Mouse (Mus musculus) embryonic facial prominence, embryonic 11.5 days (tissue): Measurements from ENCODE around the gene Atp8a1. TPM values are rescaled to one million over a fixed set of nuclear protein-coding genes. Genes with fewer than 3 reads are reported as not detected.

Experiments used
- ATAC-seq: fragments of 200-750 bp; cut with Nextera tagmentation; replicated peaks from 2 replicates; pipeline ENCODE4 v1.8.0; 2017; ENCODE audit warnings: low read depth; ENCODE audit not compliant: insufficient number of reproducible peaks, low FRiP score, low TSS enrichment
- DNase-seq: peaks from one replicate; pipeline ENCODE4 v3.0.0-alpha.2; 2015; ENCODE audit warnings: low spot score
- H3K27ac ChIP-seq: fragments of 300-500 bp; sonication (generic); replicated peaks from 2 replicates; pipeline ENCODE4 v1.5.1; 2014; ENCODE audit warnings: mild to moderate bottlenecking, low read depth, low read length, control low read depth
- H3K27me3 ChIP-seq: fragments of 300-500 bp; sonication (generic); 2 replicates; pipeline ENCODE4 v1.6.1; 2014; ENCODE audit warnings: mild to moderate bottlenecking, low read length, moderate library complexity, mixed read lengths; ENCODE audit not compliant: control insufficient read depth, insufficient read depth
- H3K36me3 ChIP-seq: fragments of 300-500 bp; sonication (generic); replicated peaks from 2 replicates; pipeline ENCODE4 v1.6.1; 2014; ENCODE audit warnings: low read depth, mild to moderate bottlenecking, low read length, moderate library complexity, mixed read lengths; ENCODE audit not compliant: control insufficient read depth, insufficient read depth
- H3K4me1 ChIP-seq: fragments of 300-500 bp; sonication (generic); 2 replicates; pipeline ENCODE4 v1.6.1; 2014; ENCODE audit warnings: low read length, mixed read lengths; ENCODE audit not compliant: control insufficient read depth, insufficient read depth
- H3K4me2 ChIP-seq: fragments of 300-500 bp; sonication (generic); 2 replicates; pipeline ENCODE4 v1.6.1; 2014; ENCODE audit warnings: low read depth, mild to moderate bottlenecking, control low read depth, low read length, moderate library complexity
- H3K4me3 ChIP-seq: fragments of 300-500 bp; sonication (generic); 2 replicates; pipeline ENCODE4 v1.5.1; 2014; ENCODE audit warnings: low read depth, low read length, control low read depth
- H3K9ac ChIP-seq: fragments of 300-500 bp; sonication (generic); replicated peaks from 2 replicates; pipeline ENCODE4 v1.6.1; 2014; ENCODE audit warnings: mild to moderate bottlenecking, control low read depth, low read length
- H3K9me3 ChIP-seq: fragments of 300-500 bp; sonication (generic); replicated peaks from 2 replicates; pipeline ENCODE4 v1.6.1; 2016; ENCODE audit warnings: mild to moderate bottlenecking, low read length, inconsistent platforms, mixed read lengths; ENCODE audit not compliant: control insufficient read depth
- WGBS: fragments of 180-500 bp; shearing (Covaris S2); extraction: QIAGEN DNeasy Blood & Tissue Kit; methylation state at CpG from one replicate; pipeline ENCODE4 v1.1.7; 2014; 5-methylcytosine and 5-hydroxymethylcytosine counted together
- polyA plus RNA-seq: library from polyadenylated mRNA; unstranded; fragments of >200 nt; fragmentation: Nextera tagmentation; extraction: Ambion mirVana; gene quantifications from 2 replicates; pipeline ENCODE4 v1.2.1, GENCODE M21; 2014

Gene Atp8a1
- polyA plus RNA-seq, 1 experiment from 2014 or later, result 14.9 TPM

GRCm38 (mm10) chr5:67646756-67647529 is 200.3 kb downstream of the Atp8a1 start:
- Histone ChIP-seq H3K36me3 (no peaks in the 10 kb centered on the region), H3K9me3 (no peaks in the 10 kb centered on the region), H3K4me2 (0 out of 2 replicates have a peak overlapping the region, but pooled peaks have one; percentile 13), H3K27ac (no peak overlapping the region), H3K9ac (no peak overlapping the region), H3K4me1 (no peaks in the 10 kb centered on the region), H3K27me3 (no peaks in the 10 kb centered on the region), H3K4me3 (no peak overlapping the region)
- 53% methylated on average over 20 of the region's 20 CpGs for WGBS
- DNase-seq (peak; percentile 68), ATAC-seq (no peak)

- ATAC-seq (no peak), DNase-seq (no peak)
- Histone ChIP-seq H3K4me3 (no peak overlapping the region), H3K36me3 (no peaks in the 10 kb centered on the region), H3K4me2 (no peak overlapping the region), H3K27me3 (no peaks in the 10 kb centered on the region), H3K4me1 (no peaks in the 10 kb centered on the region; the same call in 1 of the 2 replicates), H3K9ac (no peak overlapping the region), H3K9me3 (no peaks in the 10 kb centered on the region), H3K27ac (no peak overlapping the region)
- 91% methylated on average over 5 of the region's 5 CpGs for WGBS
Observed at GRCm38 (mm10) chr5:67643537-67644255, 203.5 kb downstream of the Atp8a1 start.

GRCm38 (mm10) chr5:67641406-67642120 is 205.7 kb downstream of the Atp8a1 start:
- peak; percentile 53 for DNase-seq
- Histone ChIP-seq H3K4me3 (no peak overlapping the region), H3K27me3 (no peaks in the 10 kb centered on the region), H3K4me2 (no peak overlapping the region), H3K4me1 (no peaks in the 10 kb centered on the region; the same call in 1 of the 2 replicates), H3K36me3 (no peaks in the 10 kb centered on the region), H3K9ac (no peak overlapping the region), H3K9me3 (no peaks in the 10 kb centered on the region), H3K27ac (no peak overlapping the region)
- 44% methylated on average over 8 of the region's 8 CpGs for WGBS
- ATAC-seq, result no peak

GRCm38 (mm10) chr5:67640596-67641312 is 206.5 kb downstream of the Atp8a1 start:
- no peaks in the 10 kb centered on the region; the same call in 1 of the 2 replicates for H3K4me1 ChIP-seq
- no peaks in the 10 kb centered on the region for H3K27me3 ChIP-seq
- ATAC-seq (no peak), DNase-seq (no peak)
- H3K36me3 ChIP-seq, result no peaks in the 10 kb centered on the region
- H3K9ac ChIP-seq, result no peak overlapping the region
- 68% methylated on average over 8 of the region's 8 CpGs for WGBS
- H3K9me3 ChIP-seq, result no peaks in the 10 kb centered on the region
- no peak overlapping the region for H3K27ac ChIP-seq
- no peak overlapping the region for H3K4me2 ChIP-seq
- H3K4me3 ChIP-seq, result no peak overlapping the region

GRCm38 (mm10) chr5:67634339-67634738 is 212.9 kb downstream of the Atp8a1 start:
- no peaks in the 10 kb centered on the region for H3K9me3 ChIP-seq
- 38% methylated on average over 3 of the region's 3 CpGs for WGBS
- no peak overlapping the region for H3K4me2 ChIP-seq
- no peak overlapping the region for H3K27ac ChIP-seq
- H3K36me3 ChIP-seq, result no peaks in the 10 kb centered on the region
- no peak for DNase-seq
- no peak overlapping the region for H3K9ac ChIP-seq
- no peak overlapping the region for H3K4me3 ChIP-seq
- H3K4me1 ChIP-seq, result no peaks in the 10 kb centered on the region; the same call in 1 of the 2 replicates
- ATAC-seq, result 0 out of 2 replicates have a peak, but pooled peaks have one; percentile 32
- H3K27me3 ChIP-seq, result no peaks in the 10 kb centered on the region

GRCm38 (mm10) chr5:67633831-67634268 is 213.4 kb downstream of the Atp8a1 start:
- 11% methylated on average over 10 of the region's 10 CpGs for WGBS
- H3K4me3 ChIP-seq, result no peak overlapping the region

GRCm38 (mm10) chr5:67633138-67633782 is 214.0 kb downstream of the Atp8a1 start:
- Histone ChIP-seq H3K9ac (no peak overlapping the region), H3K4me3 (no peak overlapping the region), H3K9me3 (no peaks in the 10 kb centered on the region), H3K27ac (no peak overlapping the region), H3K4me2 (no peak overlapping the region), H3K27me3 (no peaks in the 10 kb centered on the region), H3K36me3 (no peaks in the 10 kb centered on the region), H3K4me1 (no peaks in the 10 kb centered on the region; the same call in 1 of the 2 replicates)
- ATAC-seq (no peak), DNase-seq (no peak)
- 13% methylated on average over 7 of the region's 7 CpGs for WGBS

More at GRCm38 (mm10) chr5:67633831-67634268, 213.4 kb downstream of the Atp8a1 start:
- no peaks in the 10 kb centered on the region for H3K36me3 ChIP-seq
- H3K9ac ChIP-seq, result peak overlapping the region; percentile 11; the same call in 1 of the 2 replicates
- no peaks in the 10 kb centered on the region for H3K27me3 ChIP-seq
- H3K4me2 ChIP-seq, result no peak overlapping the region
- H3K27ac ChIP-seq, result no peak overlapping the region
- ATAC-seq (0 out of 2 replicates have a peak, but pooled peaks have one; percentile 39), DNase-seq (peak; percentile 40)
- no peaks in the 10 kb centered on the region for H3K9me3 ChIP-seq
- H3K4me1 ChIP-seq, result no peaks in the 10 kb centered on the region; the same call in 1 of the 2 replicates
